Mouse (Mus musculus) lung, adult 2 months (tissue): Measurements from ENCODE around the gene Padi4. TPM values are rescaled to one million over a fixed set of nuclear protein-coding genes. Genes with fewer than 3 reads are reported as not detected.

Experiments
- DNase-seq: peaks from one replicate; pipeline ENCODE4 v3.0.0; 2022
- H3K4me1 ChIP-seq: fragments of 200-500 bp; 2 replicates; pipeline ENCODE4 v1.6.1; 2011; ENCODE audit warnings: low read length; ENCODE audit not compliant: control insufficient read depth, insufficient read depth
- H3K4me3 ChIP-seq: fragments of 200-500 bp; replicated peaks from 2 replicates; pipeline ENCODE3; 2011; ENCODE audit warnings: low read depth, mild to moderate bottlenecking, control low read depth, low read length; ENCODE audit errors: extremely low read depth
- CTCF ChIP-seq: fragments of 200-500 bp; IDR thresholded peaks from 2 replicates; pipeline ENCODE4 v1.5.1; 2011; ENCODE audit warnings: mild to moderate bottlenecking, low read length, control low read depth; ENCODE audit not compliant: insufficient read depth
- POLR2A ChIP-seq: fragments of 200-500 bp; IDR thresholded peaks from 2 replicates; pipeline ENCODE4 v1.6.1; 2011; ENCODE audit warnings: low read depth, mild to moderate bottlenecking, control low read depth, low read length, borderline replicate concordance; ENCODE audit errors: extremely low read depth
- WGBS: fragments of 180-500 bp; shearing (Covaris S2); methylation state at CpG from one replicate; pipeline ENCODE4 v1.1.7; 2018; 5-methylcytosine and 5-hydroxymethylcytosine counted together
- polyA plus RNA-seq: library from polyadenylated mRNA; depleted of rRNA; stranded (reverse); fragments of >200 nt; gene quantifications from 2 replicates; pipeline ENCODE4 v1.2.3, GENCODE M21; 2012

The Padi4 gene
- polyA plus RNA-seq, 1 experiment, result 9.4 TPM

- no peaks in the 10 kb centered on the region; the same call in 1 of the 2 replicates for H3K4me1 ChIP-seq
- peak; percentile 89 for TF ChIP-seq CTCF
- no peak for TF ChIP-seq POLR2A
- peak; percentile 62 for DNase-seq
- WGBS, result 57% methylated on average over 6 of the region's 6 CpGs
- no peak overlapping the region for H3K4me3 ChIP-seq
These were observed 14.9 kb upstream of the Padi4 start for GRCm38 (mm10) chr4:140788983-140789382.

GRCm38 (mm10) chr4:140788264-140788663 lies 14.2 kb upstream of the Padi4 start:
- DNase-seq, result no peak
- 75% methylated on average over 6 of the region's 6 CpGs for WGBS
- Histone ChIP-seq H3K4me1 (no peaks in the 10 kb centered on the region; the same call in 1 of the 2 replicates), H3K4me3 (no peak overlapping the region)
- no peak for TF ChIP-seq CTCF
- no peak for TF ChIP-seq POLR2A

- Histone ChIP-seq H3K4me1 (no peaks in the 10 kb centered on the region; the same call in 1 of the 2 replicates), H3K4me3 (no peak overlapping the region)
- 25% methylated on average over 4 of the region's 4 CpGs for WGBS
- no peak for TF ChIP-seq POLR2A
- no peak for TF ChIP-seq CTCF
- DNase-seq, result peak; percentile 27
These were observed 13.4 kb upstream of the Padi4 start for GRCm38 (mm10) chr4:140787414-140787813.

DNA sequence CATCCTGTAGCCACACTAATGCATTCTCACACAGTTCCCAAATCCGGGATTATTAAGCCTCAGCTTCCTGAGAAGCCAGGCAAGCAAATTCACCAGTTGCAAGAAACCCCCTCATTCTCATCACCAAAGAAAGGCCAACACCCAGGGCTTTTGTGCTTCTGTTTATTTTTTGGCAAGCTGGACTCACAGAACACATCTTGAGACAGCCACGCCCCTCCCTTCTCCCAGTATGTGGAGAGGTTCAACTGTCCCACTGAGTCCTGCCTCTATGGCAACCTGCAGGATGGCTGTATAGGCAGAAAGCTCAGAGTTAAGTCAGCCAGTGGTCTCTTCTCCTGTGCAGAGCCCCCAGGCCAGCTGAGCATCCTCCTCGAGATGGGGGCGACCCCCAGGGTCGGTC lies 11.2 kb upstream of the Padi4 start:
- no peak overlapping the region for H3K4me3 ChIP-seq
- no peak for TF ChIP-seq CTCF
- no peaks in the 10 kb centered on the region; the same call in 1 of the 2 replicates for H3K4me1 ChIP-seq
- 80% methylated on average over 5 of the region's 5 CpGs for WGBS
- no peak for DNase-seq

DNA sequence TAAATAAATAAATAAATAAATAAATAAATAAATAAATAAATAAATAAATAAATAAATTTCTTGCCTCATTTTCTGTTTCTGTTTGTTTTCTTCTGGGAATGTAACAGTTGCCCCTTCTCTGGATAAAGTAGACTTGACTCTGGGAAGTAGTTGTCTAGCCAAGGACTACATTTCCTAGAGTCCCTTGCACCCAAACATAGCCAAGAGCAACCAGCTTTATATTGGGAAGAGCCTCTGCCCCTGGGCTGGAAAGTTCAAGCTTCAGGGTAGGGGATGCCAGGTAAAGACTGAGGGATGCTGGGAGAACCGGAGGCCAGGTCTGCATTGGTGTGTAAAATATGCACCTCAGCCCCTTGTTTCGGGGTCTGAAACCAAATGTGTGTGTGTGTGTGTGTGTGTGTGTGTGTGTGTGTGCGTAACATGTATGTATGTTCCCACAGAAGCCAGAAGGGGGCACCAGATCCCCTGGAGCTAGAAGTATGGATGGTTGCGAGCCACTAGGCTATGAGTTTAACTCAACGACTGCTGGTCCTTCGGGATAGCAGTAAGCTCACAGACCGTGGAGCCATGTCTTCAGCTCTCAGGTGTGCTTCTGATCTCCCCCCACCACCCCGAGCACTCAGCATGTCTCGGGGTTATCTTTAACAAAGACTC lies 10.4 kb upstream of the Padi4 start:
- Histone ChIP-seq H3K4me3 (no peak overlapping the region), H3K4me1 (no peaks in the 10 kb centered on the region; the same call in 1 of the 2 replicates)
- TF ChIP-seq CTCF (no peak), POLR2A (no peak)
- 94% methylated on average over 9 of the region's 9 CpGs for whole genome bisulfite sequencing
- no peak for DNase-seq

DNA sequence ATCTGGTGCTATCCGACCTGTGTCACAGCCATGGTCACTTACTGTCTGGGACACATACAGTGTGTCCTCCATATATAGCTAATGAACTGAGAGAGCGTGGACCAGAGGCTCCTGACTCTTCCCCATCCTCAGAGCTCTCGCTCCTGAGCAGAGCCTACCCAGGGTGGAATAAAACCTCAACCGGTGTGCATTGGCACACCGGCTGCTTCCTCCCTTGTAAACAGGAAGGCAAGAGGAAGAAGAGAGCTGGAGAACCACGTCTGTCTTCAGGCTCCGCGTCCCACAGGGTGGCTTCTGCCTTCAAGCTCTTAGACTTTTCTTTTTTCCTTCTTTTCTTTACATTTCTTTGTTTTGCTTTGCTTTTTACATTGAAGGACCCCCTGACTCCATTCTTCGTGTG lies 8.8 kb upstream of the Padi4 start:
- no peak overlapping the region for H3K4me3 ChIP-seq
- DNase-seq, result no peak
- TF ChIP-seq POLR2A (no peak), CTCF (no peak)
- no peaks in the 10 kb centered on the region for H3K4me1 ChIP-seq
- 62% methylated on average over 9 of the region's 9 CpGs for WGBS

GRCm38 (mm10) chr4:140780507-140780906 lies 6.5 kb upstream of the Padi4 start:
- 68% methylated on average over 14 of the region's 14 CpGs for WGBS
- Histone ChIP-seq H3K4me3 (no peak overlapping the region), H3K4me1 (no peaks in the 10 kb centered on the region)
- TF ChIP-seq CTCF (no peak), POLR2A (no peak)
- no peak for DNase-seq

DNA sequence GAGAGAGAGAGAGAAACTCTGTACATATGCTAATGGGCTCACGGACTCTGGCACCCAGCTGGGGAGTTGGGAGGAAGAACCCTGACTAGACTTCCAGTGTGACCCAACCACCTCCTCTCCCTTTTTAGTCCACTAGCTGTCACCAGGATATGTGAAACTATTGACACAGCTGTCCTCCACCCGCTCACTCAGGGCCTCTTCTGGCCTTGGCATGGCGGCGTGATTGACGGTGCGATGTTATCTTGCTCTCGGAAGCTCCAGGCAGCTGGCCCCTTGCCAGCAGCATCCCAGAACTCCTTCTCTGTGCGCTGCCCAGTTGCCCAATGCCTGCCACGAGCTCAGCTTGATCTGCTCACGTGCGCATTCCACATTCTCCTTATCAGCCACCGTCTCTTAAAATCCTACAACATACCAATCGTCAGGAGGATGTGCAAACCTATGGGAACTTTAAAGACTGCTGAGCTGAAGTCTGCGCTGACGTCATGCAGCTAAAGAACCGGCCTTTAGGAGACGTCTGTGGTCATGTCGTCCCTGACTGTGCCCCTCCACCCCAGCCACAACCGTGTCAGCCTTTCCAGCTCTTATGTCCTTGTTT lies 5.9 kb upstream of the Padi4 start:
- Histone ChIP-seq H3K4me1 (no peaks in the 10 kb centered on the region), H3K4me3 (no peak overlapping the region)
- no peak for TF ChIP-seq CTCF
- no peak for TF ChIP-seq POLR2A
- 17% methylated on average over 19 of the region's 19 CpGs for WGBS
- no peak for DNase-seq

- WGBS, result 59% methylated on average over 13 of the region's 13 CpGs
- no peak for DNase-seq
These were observed 2.6 kb upstream of the Padi4 start for GRCm38 (mm10) chr4:140776623-140777022.

GRCm38 (mm10) chr4:140775876-140776275 lies 1.8 kb upstream of the Padi4 start:
- DNase-seq, result no peak
- no peak for TF ChIP-seq CTCF
- Histone ChIP-seq H3K4me3 (no peak overlapping the region), H3K4me1 (no peaks in the 10 kb centered on the region)
- WGBS, result 75% methylated on average over 10 of the region's 10 CpGs

More at GRCm38 (mm10) chr4:140776623-140777022, 2.6 kb upstream of the Padi4 start:
- no peak overlapping the region for H3K4me3 ChIP-seq
- no peaks in the 10 kb centered on the region for H3K4me1 ChIP-seq
- no peak for TF ChIP-seq CTCF
- no peak for TF ChIP-seq POLR2A
